Mouse (Mus musculus) activated CD4-positive, CD25-positive, alpha-beta regulatory T cell, adult 4 months (primary cell): Measurements from ENCODE around the gene 5730455P16Rik. TPM values are rescaled to one million over a fixed set of nuclear protein-coding genes. Genes with fewer than 3 reads are reported as not detected.
"Not testable (repeated sequence)": the region's sequence is repeated elsewhere in the genome, so short reads cannot be mapped to it uniquely, and the experiment has no call there.

Experiments used
- ATAC-seq: one replicate; pipeline ENCODE4 v1.8.0; 2017
- polyA plus RNA-seq, 2 experiments: library from polyadenylated mRNA; unstranded; fragments of 100-300 nt; shearing (Covaris generic); gene quantifications; one replicate each; pipeline ENCODE4 v1.2.1; 2017

Gene 5730455P16Rik
- polyA plus RNA-seq, 2 experiments from 2014 or later: 9.3 to 17.7 TPM

GRCm38 (mm10) chr11:80378452-80379068 lies 726 bp upstream of the 5730455P16Rik start:
- not testable (repeated sequence) for ATAC-seq

- no peak for ATAC-seq
Observed at GRCm38 (mm10) chr11:80376651-80377050, 1.2 kb downstream of the 5730455P16Rik start.

GRCm38 (mm10) chr11:80368949-80369348 lies 8.9 kb downstream of the 5730455P16Rik start:
- ATAC-seq: no peak

GRCm38 (mm10) chr11:80354832-80355231 lies 23.0 kb downstream of the 5730455P16Rik start:
- ATAC-seq: no peak

GRCm38 (mm10) chr11:80351832-80352430 lies 25.9 kb downstream of the 5730455P16Rik start:
- no peak for ATAC-seq

- no peak for ATAC-seq
Observed at GRCm38 (mm10) chr11:80342482-80342881, 35.4 kb downstream of the 5730455P16Rik start.

- ATAC-seq: no peak
Observed at GRCm38 (mm10) chr11:80336351-80336730, 41.5 kb downstream of the 5730455P16Rik start.

- no peak for ATAC-seq
Observed at GRCm38 (mm10) chr11:80335609-80336350, 42.1 kb downstream of the 5730455P16Rik start.

- no peak for ATAC-seq
Observed at GRCm38 (mm10) chr11:80332709-80333400, 45.0 kb downstream of the 5730455P16Rik start.

- no peak for ATAC-seq
Observed at GRCm38 (mm10) chr11:80324636-80325035, 53.2 kb downstream of the 5730455P16Rik start.

- ATAC-seq: peak; percentile 76
Observed at GRCm38 (mm10) chr11:80323255-80323654, 54.6 kb downstream of the 5730455P16Rik start.

- no peak for ATAC-seq
Observed at GRCm38 (mm10) chr11:80315743-80316639, 61.8 kb downstream of the 5730455P16Rik start.

GRCm38 (mm10) chr11:80313944-80314343 lies 63.9 kb downstream of the 5730455P16Rik start:
- ATAC-seq: no peak

- no peak for ATAC-seq
Observed at GRCm38 (mm10) chr11:80313462-80313861, 64.4 kb downstream of the 5730455P16Rik start.

- no peak for ATAC-seq
Observed at GRCm38 (mm10) chr11:80312565-80312964, 65.3 kb downstream of the 5730455P16Rik start.

- ATAC-seq: no peak
Observed at GRCm38 (mm10) chr11:80312049-80312448, 65.8 kb downstream of the 5730455P16Rik start.

- no peak for ATAC-seq
Observed at GRCm38 (mm10) chr11:80311271-80311670, 66.6 kb downstream of the 5730455P16Rik start.

Other genes with a start within 250 kb of the 5730455P16Rik start
- 10 to 100 TPM; 25.7 to 28.8 TPM for gene Tefm, start 235.9 kb downstream of the 5730455P16Rik start, polyA plus RNA-seq
- under 1 TPM in 1 of 2 experiments, not detected in 1; 0.54 TPM for gene Adap2, start 223.9 kb downstream of the 5730455P16Rik start, polyA plus RNA-seq
- gene Rnf135, start 194.2 kb downstream of the 5730455P16Rik start, polyA plus RNA-seq: 1 to 10 TPM; 8.1 to 9.5 TPM
- 10 to 100 TPM; 23.8 to 29.7 TPM for gene Rhot1, start 169.0 kb downstream of the 5730455P16Rik start, polyA plus RNA-seq
- under 1 TPM; 0.17 to 0.48 TPM for gene Rhbdl3, start 77.1 kb downstream of the 5730455P16Rik start, polyA plus RNA-seq
- gene Zfp207, start 5.2 kb upstream of the 5730455P16Rik start, polyA plus RNA-seq: 100 to 1,000 TPM; 296 to 314 TPM
- gene Psmd11, start 50.6 kb upstream of the 5730455P16Rik start, polyA plus RNA-seq: 100 to 1,000 TPM; 273 to 307 TPM
- gene Cdk5r1, start 99.0 kb upstream of the 5730455P16Rik start, polyA plus RNA-seq: under 1 TPM; 0.89 to 0.98 TPM